Mouse (Mus musculus) layer of hippocampus, adult 9-11 months (tissue): ENCODE data around the gene Txndc11.

Source experiments
- DNase-seq: peaks from one replicate; pipeline ENCODE4 v3.0.0; 2022

Txndc11 gene

DNA sequence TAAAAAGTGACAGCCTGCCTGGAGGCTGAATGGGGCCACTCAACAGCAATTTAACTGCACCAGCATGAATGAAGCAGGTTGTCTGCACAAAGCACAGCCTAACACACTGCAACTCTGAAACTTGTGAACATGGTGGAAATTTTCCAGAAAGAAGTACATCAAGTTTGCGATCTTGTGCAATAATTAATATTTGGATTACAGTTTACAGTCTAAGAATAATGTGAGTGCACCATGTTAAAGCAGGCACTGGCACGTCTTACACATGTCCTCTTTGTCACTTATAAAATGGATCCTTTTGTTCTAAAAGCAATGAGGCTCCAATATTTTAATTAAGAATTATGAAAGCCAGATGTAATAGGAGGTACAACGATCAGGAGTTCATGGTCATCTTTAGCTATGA lies 37.1 kb downstream of the Txndc11 start:
- DNase-seq, result no peak

DNA sequence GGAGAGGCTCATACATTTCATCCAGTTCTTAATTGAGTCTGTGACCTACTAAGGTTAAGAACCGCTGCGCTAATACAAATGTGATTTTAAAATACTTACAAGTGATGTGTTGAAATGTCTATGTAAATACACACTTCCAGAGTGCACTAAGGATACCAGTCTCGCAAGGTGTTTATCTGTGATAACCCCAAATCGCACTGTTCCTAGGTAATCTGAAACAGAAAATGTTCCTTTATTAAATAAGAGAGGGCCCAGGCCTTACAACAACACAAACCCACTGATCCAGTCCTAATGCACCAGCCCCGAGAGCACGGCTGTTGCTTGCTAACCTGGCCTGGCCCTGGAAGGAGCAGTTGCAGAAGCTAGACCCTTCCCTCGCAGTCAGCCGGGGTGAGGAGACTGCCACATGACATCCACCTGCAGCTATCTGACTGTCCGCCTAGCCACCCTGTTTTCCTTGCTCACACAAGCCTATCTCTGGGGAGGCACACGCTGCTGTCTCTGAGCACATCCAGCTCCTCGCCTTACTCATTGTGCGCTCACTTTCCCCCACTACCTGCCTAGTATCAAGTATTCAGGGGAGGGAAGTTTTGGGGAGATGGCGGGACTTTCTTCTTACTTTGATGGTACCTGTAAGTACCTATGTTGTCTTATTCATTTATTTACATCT lies 40.6 kb downstream of the Txndc11 start:
- no peak for DNase-seq

DNA sequence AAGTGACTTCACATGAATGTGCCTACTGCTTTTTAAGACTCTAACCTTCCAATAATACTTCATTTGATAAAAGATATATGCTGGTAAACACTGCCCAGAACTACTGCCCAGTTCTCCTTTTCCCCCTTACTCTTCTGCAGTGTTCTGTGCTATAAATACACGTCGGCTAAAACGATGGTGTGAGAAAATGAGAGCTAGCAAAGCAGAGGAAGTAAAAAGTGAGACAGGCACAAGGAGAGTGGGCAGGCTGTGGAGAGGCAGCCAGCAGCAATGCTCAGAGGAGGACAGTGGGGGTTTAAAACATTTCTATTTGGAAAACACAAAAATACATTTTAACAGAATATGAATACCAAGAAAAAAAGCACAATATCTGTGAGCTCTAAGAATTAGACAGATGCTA lies 41.9 kb downstream of the Txndc11 start:
- DNase-seq, result peak; percentile 68

DNA sequence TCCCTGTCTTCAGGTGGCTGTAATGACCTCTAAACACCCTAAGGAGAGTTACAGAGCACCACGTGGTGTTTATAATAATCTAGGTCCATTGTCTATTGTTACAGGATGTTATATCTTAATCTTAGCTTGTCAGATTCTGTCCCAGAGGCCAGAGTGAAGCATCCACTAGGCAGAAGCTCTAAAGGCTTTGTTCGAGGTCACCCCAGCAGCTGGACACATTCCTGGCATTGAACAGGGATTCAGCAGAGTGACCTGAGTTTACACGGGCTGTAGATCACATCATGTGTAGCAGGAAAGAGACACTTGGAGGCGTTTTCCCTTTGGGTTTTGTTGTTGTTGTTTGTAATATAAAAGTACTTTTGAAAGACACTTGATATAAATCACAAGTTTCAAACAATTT lies 42.4 kb downstream of the Txndc11 start:
- no peak for DNase-seq

DNA sequence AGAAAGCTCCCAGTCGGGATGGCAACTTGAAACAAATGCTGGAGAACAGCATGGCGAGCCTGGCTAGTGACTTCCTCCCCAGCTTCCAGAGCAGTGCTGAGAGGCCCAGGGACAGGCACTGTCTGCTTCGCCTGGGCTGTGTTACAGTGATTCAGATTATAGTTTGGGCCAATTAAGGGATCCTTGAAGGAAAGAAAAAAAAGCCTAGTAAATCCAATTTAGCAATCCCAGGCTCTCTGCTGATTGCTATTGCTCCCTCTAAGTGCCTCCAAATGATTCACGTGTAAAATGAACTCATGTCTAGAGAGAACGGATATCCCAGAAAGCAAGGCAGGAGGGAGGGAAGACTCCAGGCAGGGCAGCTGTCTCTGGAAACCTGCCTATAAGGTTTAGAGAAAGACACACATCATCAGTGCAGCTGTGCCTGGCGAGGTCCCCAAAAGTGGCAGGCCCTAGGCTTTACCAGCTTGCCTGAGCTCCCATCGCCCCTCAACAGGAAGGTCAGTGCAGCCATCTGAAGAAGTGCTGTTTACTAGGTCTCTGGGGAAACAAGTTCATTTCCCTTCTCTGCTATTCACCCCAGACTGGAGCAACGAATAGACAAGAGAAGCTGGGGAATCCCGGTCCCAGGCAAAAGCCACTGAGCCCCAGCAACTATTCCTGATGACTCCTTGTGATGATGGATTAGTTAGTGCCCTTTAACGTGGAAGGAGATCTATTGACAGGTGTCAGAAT lies 43.4 kb downstream of the Txndc11 start:
- DNase-seq, result no peak

DNA sequence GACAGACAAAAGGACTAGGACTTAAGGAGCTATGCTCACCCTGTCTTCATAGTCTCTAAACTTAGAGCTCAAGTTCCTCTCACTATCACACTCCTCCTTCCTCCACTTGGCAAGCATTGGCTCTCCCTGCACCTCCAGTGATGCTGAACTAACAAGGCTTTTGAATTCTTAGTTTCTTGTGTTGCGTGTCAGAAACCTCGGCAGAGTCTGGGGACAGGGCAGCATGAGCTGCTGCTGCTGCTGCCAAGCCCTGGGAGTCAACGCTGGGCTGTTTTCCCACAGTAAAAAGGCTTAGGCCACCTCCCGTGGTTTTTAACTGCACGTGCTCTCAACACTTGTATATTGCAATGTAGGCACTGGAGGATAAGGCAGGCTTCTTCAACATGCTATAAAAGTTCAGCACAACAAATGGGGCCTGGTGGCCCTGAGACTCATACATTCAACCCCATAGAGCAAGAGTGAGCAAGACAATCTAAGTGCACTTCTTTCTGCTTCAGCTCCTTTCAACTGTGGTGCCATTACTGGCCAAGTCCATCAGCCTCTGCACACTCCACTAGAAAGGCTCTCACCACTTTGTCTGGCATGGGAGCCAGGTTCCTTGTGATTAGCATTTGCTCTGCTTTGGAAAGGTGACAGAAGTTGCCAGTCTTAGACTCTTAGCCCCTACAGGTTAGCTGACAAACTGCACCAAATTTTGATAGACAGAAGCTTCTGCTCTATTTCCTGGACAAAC lies 47.4 kb downstream of the Txndc11 start:
- no peak for DNase-seq

DNA sequence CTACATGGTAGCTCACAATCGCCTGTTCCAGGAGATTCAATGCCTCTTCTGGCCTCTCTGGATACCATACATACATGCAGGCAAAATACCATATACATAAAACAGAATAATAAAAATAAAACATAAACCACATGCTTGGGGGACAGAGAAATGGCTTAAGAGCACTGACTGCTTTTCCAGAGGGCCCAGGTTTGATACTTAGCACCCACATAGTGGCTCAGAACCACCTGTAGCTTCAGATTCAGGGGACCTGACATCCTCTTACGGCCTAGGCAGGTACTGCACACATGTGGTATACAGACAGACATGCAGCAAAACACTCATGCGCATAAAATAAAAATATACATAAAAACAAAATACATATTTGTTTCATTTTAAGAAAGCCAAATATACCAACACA lies 48.2 kb downstream of the Txndc11 start:
- DNase-seq, result no peak

DNA sequence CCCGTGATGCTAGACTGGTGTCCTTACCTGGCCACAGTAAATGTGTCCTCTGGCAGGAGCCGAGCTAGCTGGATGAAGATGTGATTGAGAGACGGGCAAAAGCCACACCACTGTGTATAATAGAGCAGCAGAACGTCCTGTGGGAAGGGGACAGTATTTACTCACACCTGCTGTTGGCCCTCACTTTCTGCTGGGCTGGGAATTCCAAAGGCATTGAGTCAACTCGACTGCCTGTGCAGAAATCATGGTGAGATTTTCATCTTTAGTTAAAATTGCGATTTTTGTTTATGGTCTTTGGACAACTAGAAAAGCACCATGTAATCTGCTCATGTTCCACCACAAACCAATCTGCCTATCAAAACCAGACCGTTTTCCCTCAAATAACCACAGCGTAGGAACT lies 50.3 kb downstream of the Txndc11 start:
- no peak for DNase-seq

DNA sequence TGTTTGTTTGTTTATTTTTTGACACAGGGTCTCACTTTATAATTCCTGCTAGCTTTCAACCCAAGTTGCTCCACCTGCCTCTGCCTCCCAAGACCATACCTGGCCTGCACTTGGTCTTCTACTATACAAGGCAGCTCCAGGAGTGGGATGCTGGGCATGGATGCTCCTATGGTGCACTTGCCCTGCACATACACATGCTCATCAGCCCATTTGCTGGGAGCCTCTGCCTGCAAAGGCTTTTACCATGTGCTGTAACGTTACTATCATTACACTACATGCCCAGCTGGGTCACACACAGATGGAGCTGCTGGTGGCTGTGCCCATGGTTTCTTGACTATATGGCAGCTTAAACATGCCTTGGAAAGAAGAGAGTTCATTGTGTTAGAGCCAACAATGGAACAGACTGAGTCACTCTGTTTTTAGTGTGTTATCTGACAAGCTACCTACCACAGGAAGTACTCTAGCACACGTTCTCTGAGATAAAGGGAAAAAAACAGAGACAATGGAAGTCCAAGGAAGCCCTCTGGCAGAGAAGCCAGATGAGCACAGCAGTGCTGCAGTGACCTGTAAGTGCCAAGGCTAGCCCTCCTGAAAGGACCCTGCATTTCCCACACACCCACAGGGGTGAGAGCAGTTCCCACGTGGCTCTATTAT lies 56.1 kb downstream of the Txndc11 start:
- DNase-seq, result no peak

DNA sequence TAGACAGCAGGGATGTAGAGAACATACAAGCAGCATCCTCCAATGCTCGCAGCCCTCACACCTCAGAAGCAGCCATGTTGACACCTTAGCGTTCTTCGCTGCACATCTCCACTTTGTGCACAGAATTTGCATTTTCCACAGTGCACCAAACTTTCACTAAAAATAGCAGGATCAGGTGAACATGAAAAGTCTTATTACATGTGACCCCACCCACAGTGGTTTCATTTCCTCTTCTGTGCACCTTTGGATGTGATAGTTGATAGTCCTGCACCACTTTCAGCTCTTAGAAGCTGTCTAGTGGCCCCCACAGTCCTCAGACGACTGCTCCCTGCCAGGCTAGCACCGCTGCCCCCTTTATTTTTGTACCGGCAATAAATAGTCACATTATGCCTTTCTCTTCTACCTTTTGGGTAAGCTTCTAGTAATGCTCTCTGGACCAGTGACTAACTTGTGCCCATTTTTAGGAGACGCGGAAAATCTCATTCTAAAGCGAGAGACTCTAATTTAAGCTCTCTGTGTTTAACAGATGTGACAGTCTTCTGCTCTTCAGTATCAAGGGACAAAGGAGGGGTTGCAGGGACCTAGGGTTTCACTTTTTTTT lies 56.7 kb downstream of the Txndc11 start:
- DNase-seq, result no peak

DNA sequence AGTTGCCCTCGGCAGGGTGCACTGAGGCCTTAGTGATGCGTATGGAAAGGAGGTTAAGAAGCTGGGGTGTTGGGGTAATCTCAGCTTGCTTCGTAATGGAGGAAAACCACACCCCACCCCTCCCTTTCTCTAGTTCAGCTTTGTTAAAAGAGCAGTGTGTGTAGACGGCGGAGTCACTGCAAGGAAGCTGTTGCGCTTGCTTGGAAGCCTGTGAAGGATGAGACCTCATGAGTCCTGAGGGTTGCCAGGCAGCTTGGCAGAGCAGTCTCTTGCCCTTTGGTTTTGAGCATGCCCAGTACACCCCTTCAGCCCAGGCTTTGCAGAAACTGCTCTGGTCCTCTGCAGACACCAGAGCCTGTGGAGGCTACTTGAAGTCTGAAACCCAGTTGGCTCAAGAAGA lies 61.4 kb downstream of the Txndc11 start:
- no peak for DNase-seq

DNA sequence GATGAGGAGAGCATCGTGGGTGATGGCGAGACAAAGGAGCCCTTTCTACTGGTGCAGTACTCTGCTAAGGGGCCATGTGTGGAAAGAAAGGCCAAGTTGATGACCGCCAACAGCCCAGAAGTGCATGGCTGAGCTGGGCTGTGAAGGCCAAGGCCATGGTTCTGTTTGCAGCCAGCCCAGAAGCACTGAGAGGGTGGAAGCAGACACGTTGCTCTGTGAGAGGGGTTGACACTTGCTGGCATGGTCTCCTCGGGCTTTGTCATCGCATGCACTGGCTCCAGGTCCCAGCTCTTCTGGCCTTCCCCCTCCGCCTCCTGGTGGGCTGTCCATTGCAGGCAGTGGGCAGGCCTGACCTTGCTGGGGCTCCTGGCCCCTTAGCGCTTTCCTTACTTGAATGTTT lies 62.0 kb downstream of the Txndc11 start:
- DNase-seq, result no peak

DNA sequence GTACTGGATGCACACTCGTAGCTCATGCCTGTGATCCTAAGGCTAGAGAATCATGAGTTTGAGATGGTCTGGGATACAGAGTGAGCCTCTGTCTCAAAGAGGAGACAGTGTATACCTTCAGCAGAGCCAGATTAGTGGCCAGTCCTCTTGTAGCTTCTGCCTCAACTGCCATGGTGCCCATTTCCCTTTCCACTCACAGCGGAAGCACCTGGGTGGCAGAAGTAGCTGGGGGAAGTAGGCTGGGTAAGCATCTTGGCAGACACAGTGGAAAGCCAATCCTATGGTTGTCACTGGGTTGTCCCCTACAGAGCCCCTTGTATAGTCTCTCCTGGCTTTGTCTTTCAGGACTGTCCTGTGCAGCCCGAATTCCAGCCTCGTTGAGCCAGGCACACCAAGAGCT lies 62.6 kb downstream of the Txndc11 start:
- no peak for DNase-seq

DNA sequence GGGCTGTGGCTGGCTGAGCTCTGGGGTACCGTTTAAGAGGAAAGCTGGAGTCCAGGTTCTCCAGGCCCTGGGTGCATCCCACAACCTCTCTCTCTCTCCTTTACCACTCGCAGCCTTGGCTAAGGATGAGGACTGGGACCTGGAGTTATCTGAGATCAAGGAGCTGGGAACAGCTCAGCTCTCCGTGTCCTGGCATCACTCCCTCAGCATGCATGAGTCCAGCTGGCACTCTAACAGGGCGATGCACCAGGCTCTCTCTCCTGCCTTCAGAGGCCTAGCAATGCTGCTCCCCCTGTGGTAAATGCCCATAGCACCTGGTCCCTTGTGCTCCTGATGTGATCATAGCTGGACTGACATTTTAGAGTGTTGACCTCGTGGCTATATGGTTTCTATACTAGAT lies 63.3 kb downstream of the Txndc11 start:
- DNase-seq, result no peak

DNA sequence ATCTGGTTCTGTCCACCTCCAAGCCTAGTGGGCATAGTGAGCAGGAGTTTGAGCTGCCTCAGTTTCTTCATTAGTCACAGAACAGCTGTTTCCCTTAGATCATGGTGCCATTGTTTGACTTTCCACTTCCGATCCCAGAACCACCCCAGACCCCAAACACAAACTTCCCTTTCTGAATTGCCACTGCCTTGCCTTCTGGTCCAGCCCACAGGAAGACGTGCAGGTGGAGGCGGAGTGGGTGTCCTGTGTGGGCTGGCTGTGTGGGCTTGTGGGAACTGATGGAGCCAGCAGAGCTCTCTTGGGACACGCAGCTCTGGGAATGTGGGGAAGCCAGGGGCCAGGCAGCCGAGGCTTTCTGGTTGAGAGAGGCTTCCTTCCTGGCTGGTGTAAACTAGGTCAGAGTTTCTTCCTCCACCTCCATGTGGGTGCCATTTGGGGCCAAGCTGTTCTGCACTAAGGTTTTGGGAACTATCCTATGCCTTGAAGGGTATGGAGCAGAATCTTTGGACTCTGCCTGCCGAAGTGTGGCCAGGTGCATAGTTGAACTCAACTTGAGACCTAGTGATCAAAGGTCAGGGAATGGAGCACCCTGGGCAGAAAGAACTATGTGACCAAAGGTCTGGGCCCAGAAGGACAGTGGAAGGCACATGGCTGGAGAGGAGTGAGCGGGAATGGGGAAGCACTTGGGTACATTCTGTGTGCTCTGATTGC lies 64.6 kb downstream of the Txndc11 start:
- DNase-seq, result no peak

DNA sequence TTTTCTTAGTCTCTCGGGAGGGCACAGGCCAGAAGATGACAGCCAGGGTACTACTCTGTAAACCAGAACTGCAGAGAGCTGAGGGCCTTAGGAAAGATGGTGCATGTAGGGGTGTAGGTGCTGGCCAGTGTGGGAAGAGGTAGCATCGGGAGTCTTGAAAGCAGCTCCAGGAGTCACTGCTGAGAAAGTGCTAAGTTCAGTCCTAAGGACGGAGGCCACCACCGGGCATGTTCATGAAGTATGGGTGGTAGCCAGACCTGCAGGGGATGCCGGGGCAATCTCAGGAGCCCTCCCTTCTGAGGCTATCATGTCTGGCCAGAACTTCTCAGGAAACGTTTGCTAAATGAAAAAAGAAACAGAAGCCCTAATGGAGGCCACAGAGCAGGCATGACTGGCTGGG lies 65.2 kb downstream of the Txndc11 start:
- no peak for DNase-seq

DNA sequence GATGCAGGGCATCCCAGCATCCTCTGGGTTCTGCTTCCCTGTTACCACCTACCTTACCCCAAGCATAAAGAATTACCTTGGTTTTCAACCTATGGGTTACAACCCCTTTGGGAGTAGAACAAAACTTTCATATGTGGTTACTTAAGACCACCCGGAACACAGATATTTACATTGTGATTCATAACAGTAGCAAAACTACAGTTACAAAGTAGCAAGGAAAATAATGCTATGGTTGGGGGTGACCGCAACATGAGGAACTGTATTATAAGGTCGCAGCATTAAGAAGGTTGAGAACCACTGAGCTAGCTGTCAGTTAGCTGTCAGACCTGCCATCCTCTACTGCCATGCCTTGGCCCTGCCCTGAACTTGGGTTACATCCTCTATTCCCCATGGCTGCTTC lies 65.8 kb downstream of the Txndc11 start:
- DNase-seq, result no peak

DNA sequence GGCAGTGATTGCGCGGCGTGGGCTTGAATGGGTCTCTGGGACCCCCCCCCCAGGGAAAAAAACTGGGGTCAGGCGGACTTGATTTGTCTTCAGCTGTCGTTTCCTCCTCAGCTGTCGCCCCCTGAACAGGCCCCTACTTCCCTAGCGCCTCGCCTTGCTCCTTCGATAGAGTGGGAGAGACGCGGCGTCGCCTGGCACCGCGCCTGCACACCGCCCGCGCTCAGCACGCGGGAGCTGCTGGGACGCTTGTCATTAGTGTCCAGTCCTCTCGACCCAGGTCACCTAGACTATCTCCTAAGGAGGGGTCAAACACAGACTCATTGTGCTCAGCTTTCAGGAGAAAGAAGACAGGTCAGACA lies 67.6 kb downstream of the Txndc11 start:
- peak; percentile 57 for DNase-seq

DNA sequence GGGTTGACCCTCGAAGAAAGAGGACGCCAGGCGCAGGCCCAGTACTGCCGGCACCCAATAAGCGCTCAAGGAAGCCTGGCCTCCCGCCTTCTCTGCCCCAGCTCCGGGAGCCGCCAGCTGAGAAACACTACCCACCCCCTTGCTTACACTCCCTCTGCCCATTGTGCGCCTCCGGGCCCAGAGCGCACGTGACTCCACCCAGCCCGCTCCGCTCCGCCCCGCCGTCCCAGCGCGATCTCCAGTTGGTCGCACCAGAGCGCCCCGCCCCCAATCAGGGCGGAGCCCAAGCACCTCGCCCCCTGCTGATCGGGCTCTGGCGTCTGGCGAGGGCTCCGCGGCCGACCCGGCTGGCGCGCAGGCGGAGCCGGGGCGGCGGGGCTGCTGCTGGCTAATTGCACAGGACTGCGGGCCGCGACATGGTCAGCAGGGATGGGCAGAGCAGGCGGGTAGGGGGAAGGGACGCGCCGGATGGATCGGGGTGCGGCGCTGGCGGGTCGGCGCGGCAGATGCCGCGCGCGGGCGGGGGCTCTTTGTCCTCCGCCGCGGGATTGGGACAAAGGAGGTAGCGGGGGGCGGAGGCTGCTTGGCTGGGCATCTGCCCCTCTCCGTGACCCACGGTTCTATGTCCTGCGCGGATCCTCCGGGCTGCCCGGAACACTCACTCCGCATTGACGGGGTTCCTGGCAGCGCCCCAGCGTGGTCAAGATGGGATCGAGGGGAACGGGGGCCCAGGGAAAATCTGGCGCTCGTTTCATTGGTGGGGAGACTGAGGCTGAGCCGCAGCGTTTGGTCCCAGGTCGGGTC lies 68.2 kb downstream of the Txndc11 start, which contains the start of gene Litaf:
Gene Litaf, minus strand, starts transcription at position 129 of the 804 bp plus-strand sequence.
- peak; percentile 98 for DNase-seq

DNA sequence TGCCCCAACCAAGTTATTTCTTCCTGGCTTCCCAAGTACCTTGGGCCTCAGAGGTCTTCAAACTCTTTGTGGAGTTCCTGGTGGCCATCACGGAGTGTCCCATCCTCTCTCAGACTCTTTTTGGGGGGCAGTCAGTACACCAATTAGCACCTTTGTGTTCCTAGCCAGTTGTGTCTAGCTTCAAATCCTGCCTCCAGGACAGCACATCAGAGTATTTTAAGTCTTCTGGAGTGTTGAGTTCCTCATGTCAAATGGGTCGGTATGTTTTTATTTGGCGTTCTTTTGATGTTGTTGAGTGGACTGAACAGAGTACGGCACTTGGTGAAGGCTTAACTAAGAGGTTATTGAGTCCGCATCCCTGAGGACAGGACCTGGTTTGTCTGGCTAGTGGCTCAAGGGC lies 69.0 kb downstream of the Txndc11 start:
- no peak for DNase-seq

DNA sequence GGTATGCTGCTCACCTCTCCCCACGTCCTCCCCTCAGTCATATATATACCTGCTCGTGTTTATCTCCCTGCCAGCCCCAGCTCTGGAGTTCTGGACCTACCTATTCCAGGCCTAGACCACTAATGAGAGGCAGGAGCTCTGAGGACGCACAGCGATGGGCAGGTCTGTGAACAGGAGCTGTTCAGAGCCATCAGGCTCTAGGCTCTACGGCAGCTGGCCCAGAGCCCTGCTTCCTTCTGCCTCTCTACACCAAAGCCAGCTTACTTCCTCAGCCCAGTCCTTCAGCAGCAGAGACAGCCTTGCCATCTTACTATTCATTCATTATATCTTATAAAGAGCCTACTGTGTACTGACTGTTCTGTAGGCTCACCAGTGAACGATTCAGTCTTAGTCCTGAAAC lies 69.7 kb downstream of the Txndc11 start:
- no peak for DNase-seq

DNA sequence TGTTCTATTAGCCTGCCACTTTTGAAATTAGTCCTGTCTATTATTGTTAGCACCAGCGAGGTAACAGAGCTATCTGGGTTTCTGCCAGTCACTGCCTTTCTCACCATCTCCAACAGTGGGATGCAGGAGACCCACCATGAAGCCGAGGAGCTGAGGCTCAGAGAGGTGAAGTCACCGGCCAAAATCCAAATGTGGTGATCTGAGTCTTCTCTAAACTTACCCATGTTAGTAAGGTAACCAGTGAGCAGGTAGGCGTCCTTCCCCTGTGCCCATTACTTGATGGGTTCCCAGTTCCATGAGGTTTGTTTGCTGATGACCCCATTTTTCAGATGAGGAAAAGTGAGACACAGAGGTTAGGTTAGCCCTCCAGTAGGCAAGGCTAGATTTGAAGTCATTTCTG lies 70.1 kb downstream of the Txndc11 start:
- DNase-seq, result no peak
